Mouse (Mus musculus): ENCODE measurements around the gene Lce3c. TPM values are rescaled to one million over a fixed set of nuclear protein-coding genes. Genes with fewer than 3 reads are reported as not detected.

Lce3c gene
- polyA plus RNA-seq (2016; fragmentation: Nextera tagmentation; extraction: Ambion mirVana), result not detected in 2 replicates

GRCm38 (mm10) chr3:92944186-92944585 is at the start of gene Lce3c:
TSS of gene Lce3c (plus strand) at chr3:92944486.
- Histone ChIP-seq H3K27me3 (replicated peaks) (no peaks in the 10 kb centered on the region), H3K4me1 (replicated peaks) (no peaks in the 10 kb centered on the region), H3K9me3 (replicated peaks) (no peaks in the 10 kb centered on the region), H3K4me2 (no peak within 1 kb of the TSS), H3K27ac (ENCODE audit: poor library complexity, severe bottlenecking) (no peak within 1 kb of the TSS), H3K9ac (no peak within 1 kb of the TSS), H3K36me3 (no peaks in the 10 kb centered on the region), H3K4me3 (no peak within 1 kb of the TSS)
- ATAC-seq (ENCODE audit: insufficient number of reproducible peaks, low FRiP score), result no peak
- 71% methylated on average over 1 of the region's 1 CpGs for WGBS

GRCm38 (mm10) chr3:92894489-92894888 is 49.8 kb upstream of the Lce3c start:
- Histone ChIP-seq H3K4me1 (replicated peaks) (no peaks in the 10 kb centered on the region), H3K4me2 (no peak overlapping the region), H3K9me3 (replicated peaks) (no peaks in the 10 kb centered on the region), H3K36me3 (no peaks in the 10 kb centered on the region), H3K27ac (ENCODE audit: poor library complexity, severe bottlenecking) (no peak overlapping the region), H3K27me3 (replicated peaks) (no peaks in the 10 kb centered on the region), H3K4me3 (no peak overlapping the region), H3K9ac (no peak overlapping the region)
- 57% methylated on average over 1 of the region's 1 CpGs for WGBS
- no peak for ATAC-seq (ENCODE audit: insufficient number of reproducible peaks, low FRiP score)

GRCm38 (mm10) chr3:92902992-92903391 is 41.3 kb upstream of the Lce3c start:
- Histone ChIP-seq H3K4me2 (no peak overlapping the region), H3K4me1 (replicated peaks) (no peaks in the 10 kb centered on the region), H3K9me3 (replicated peaks) (no peaks in the 10 kb centered on the region), H3K9ac (no peak overlapping the region), H3K36me3 (no peaks in the 10 kb centered on the region), H3K27me3 (replicated peaks) (no peaks in the 10 kb centered on the region), H3K4me3 (no peak overlapping the region), H3K27ac (ENCODE audit: poor library complexity, severe bottlenecking) (no peak overlapping the region)
- no peak for ATAC-seq (ENCODE audit: insufficient number of reproducible peaks, low FRiP score)
- WGBS, result 27% methylated on average over 3 of the region's 3 CpGs

GRCm38 (mm10) chr3:92903640-92904039 is 40.6 kb upstream of the Lce3c start:
- Histone ChIP-seq H3K36me3 (no peaks in the 10 kb centered on the region), H3K4me2 (no peak overlapping the region), H3K27me3 (replicated peaks) (no peaks in the 10 kb centered on the region), H3K4me1 (replicated peaks) (no peaks in the 10 kb centered on the region), H3K9ac (no peak overlapping the region), H3K9me3 (replicated peaks) (no peaks in the 10 kb centered on the region), H3K4me3 (no peak overlapping the region), H3K27ac (ENCODE audit: poor library complexity, severe bottlenecking) (no peak overlapping the region)
- ATAC-seq (ENCODE audit: insufficient number of reproducible peaks, low FRiP score), result no peak
- 30% methylated on average over 4 of the region's 4 CpGs for WGBS

- no peak for ATAC-seq (ENCODE audit: insufficient number of reproducible peaks, low FRiP score)
- Histone ChIP-seq H3K4me2 (no peak overlapping the region), H3K9ac (no peak overlapping the region), H3K27me3 (replicated peaks) (no peaks in the 10 kb centered on the region), H3K36me3 (no peaks in the 10 kb centered on the region), H3K4me3 (no peak overlapping the region), H3K9me3 (replicated peaks) (no peaks in the 10 kb centered on the region), H3K27ac (ENCODE audit: poor library complexity, severe bottlenecking) (no peak overlapping the region), H3K4me1 (replicated peaks) (no peaks in the 10 kb centered on the region)
- 40% methylated on average over 3 of the region's 3 CpGs for WGBS
Measured at GRCm38 (mm10) chr3:92905182-92905581, 39.1 kb upstream of the Lce3c start.

- WGBS, result 21% methylated on average over 4 of the region's 4 CpGs
- no peaks in the 10 kb centered on the region for H3K27me3 ChIP-seq (replicated peaks)
- no peaks in the 10 kb centered on the region for H3K4me1 ChIP-seq (replicated peaks)
- ATAC-seq (ENCODE audit: insufficient number of reproducible peaks, low FRiP score), result no peak
- no peak overlapping the region for H3K4me2 ChIP-seq
- H3K4me3 ChIP-seq, result no peak overlapping the region
- H3K36me3 ChIP-seq, result no peaks in the 10 kb centered on the region
- no peaks in the 10 kb centered on the region for H3K9me3 ChIP-seq (replicated peaks)
- no peak overlapping the region for H3K27ac ChIP-seq (ENCODE audit: poor library complexity, severe bottlenecking)
- H3K9ac ChIP-seq, result no peak overlapping the region
Measured at GRCm38 (mm10) chr3:92907571-92907970, 36.7 kb upstream of the Lce3c start.

- H3K4me2 ChIP-seq, result no peak overlapping the region
- H3K27ac ChIP-seq (ENCODE audit: poor library complexity, severe bottlenecking), result no peak overlapping the region
- no peak overlapping the region for H3K4me3 ChIP-seq
- no peak for ATAC-seq (ENCODE audit: insufficient number of reproducible peaks, low FRiP score)
- H3K27me3 ChIP-seq (replicated peaks), result no peaks in the 10 kb centered on the region
- no peaks in the 10 kb centered on the region for H3K4me1 ChIP-seq (replicated peaks)
- no peaks in the 10 kb centered on the region for H3K36me3 ChIP-seq
- 49% methylated on average over 4 of the region's 4 CpGs for WGBS
- no peaks in the 10 kb centered on the region for H3K9me3 ChIP-seq (replicated peaks)
- no peak overlapping the region for H3K9ac ChIP-seq
Measured at GRCm38 (mm10) chr3:92920364-92920763, 23.9 kb upstream of the Lce3c start.

GRCm38 (mm10) chr3:92926130-92926529 is 18.2 kb upstream of the Lce3c start, which contains the start of gene Lce3a:
TSS of gene Lce3a (minus strand) at chr3:92926230.
- no peak for ATAC-seq (ENCODE audit: insufficient number of reproducible peaks, low FRiP score)
- Histone ChIP-seq H3K9me3 (replicated peaks) (no peaks in the 10 kb centered on the region), H3K36me3 (no peaks in the 10 kb centered on the region), H3K9ac (no peak within 1 kb of the TSS), H3K27ac (ENCODE audit: poor library complexity, severe bottlenecking) (no peak within 1 kb of the TSS), H3K4me1 (replicated peaks) (no peaks in the 10 kb centered on the region), H3K4me2 (no peak within 1 kb of the TSS), H3K4me3 (no peak within 1 kb of the TSS), H3K27me3 (replicated peaks) (no peaks in the 10 kb centered on the region)
- 60% methylated on average over 2 of the region's 2 CpGs for WGBS

- 56% methylated on average over 2 of the region's 2 CpGs for WGBS
- Histone ChIP-seq H3K9me3 (replicated peaks) (no peaks in the 10 kb centered on the region), H3K27ac (ENCODE audit: poor library complexity, severe bottlenecking) (no peak within 1 kb of the TSS), H3K4me1 (replicated peaks) (no peaks in the 10 kb centered on the region), H3K27me3 (replicated peaks) (no peaks in the 10 kb centered on the region), H3K9ac (no peak within 1 kb of the TSS), H3K4me3 (no peak within 1 kb of the TSS), H3K36me3 (no peaks in the 10 kb centered on the region), H3K4me2 (no peak within 1 kb of the TSS)
- ATAC-seq (ENCODE audit: insufficient number of reproducible peaks, low FRiP score), result no peak
Measured at GRCm38 (mm10) chr3:92932679-92933078, 11.6 kb upstream of the Lce3c start, which contains the start of gene Lce3b. TSS of gene Lce3b (plus strand) at chr3:92932979.

GRCm38 (mm10) chr3:92957090-92957489 is 12.8 kb downstream of the Lce3c start, which contains the start of gene Lce3d:
TSS of gene Lce3d (plus strand) at chr3:92957390.
- Histone ChIP-seq H3K4me2 (no peak within 1 kb of the TSS), H3K36me3 (no peaks in the 10 kb centered on the region), H3K9ac (no peak within 1 kb of the TSS), H3K4me3 (no peak within 1 kb of the TSS), H3K27me3 (replicated peaks) (no peaks in the 10 kb centered on the region), H3K9me3 (replicated peaks) (no peaks in the 10 kb centered on the region), H3K27ac (ENCODE audit: poor library complexity, severe bottlenecking) (no peak within 1 kb of the TSS), H3K4me1 (replicated peaks) (no peaks in the 10 kb centered on the region)
- WGBS, result 90% methylated on average over 1 of the region's 1 CpGs
- no peak for ATAC-seq (ENCODE audit: insufficient number of reproducible peaks, low FRiP score)

- Histone ChIP-seq H3K9ac (no peak within 1 kb of the TSS), H3K27ac (ENCODE audit: poor library complexity, severe bottlenecking) (no peak within 1 kb of the TSS), H3K27me3 (replicated peaks) (no peaks in the 10 kb centered on the region), H3K9me3 (replicated peaks) (0 out of 2 replicates have a peak, but pooled peaks cover 3% of the 10 kb centered on the region), H3K36me3 (no peaks in the 10 kb centered on the region), H3K4me2 (no peak within 1 kb of the TSS), H3K4me3 (no peak within 1 kb of the TSS), H3K4me1 (replicated peaks) (no peaks in the 10 kb centered on the region)
- 79% methylated on average over 2 of the region's 2 CpGs for WGBS
- no peak for ATAC-seq (ENCODE audit: insufficient number of reproducible peaks, low FRiP score)
Measured at GRCm38 (mm10) chr3:92966761-92967160, 22.5 kb downstream of the Lce3c start, which contains the start of gene Lce3e. TSS of gene Lce3e (plus strand) at chr3:92967061.

GRCm38 (mm10) chr3:92978484-92978883 is 34.2 kb downstream of the Lce3c start:
- H3K9me3 ChIP-seq (replicated peaks), result no peaks in the 10 kb centered on the region

More at GRCm38 (mm10) chr3:92978484-92978883, 34.2 kb downstream of the Lce3c start:
- no peaks in the 10 kb centered on the region for H3K27me3 ChIP-seq (replicated peaks)
- no peak overlapping the region for H3K27ac ChIP-seq (ENCODE audit: poor library complexity, severe bottlenecking)
- H3K36me3 ChIP-seq, result no peaks in the 10 kb centered on the region
- H3K4me2 ChIP-seq, result no peak overlapping the region
- WGBS, result 62% methylated on average over 2 of the region's 2 CpGs
- H3K4me1 ChIP-seq (replicated peaks), result no peaks in the 10 kb centered on the region
- H3K9ac ChIP-seq, result no peak overlapping the region
- ATAC-seq (ENCODE audit: insufficient number of reproducible peaks, low FRiP score), result no peak
- no peak overlapping the region for H3K4me3 ChIP-seq
